In the genomic region with DNA sequence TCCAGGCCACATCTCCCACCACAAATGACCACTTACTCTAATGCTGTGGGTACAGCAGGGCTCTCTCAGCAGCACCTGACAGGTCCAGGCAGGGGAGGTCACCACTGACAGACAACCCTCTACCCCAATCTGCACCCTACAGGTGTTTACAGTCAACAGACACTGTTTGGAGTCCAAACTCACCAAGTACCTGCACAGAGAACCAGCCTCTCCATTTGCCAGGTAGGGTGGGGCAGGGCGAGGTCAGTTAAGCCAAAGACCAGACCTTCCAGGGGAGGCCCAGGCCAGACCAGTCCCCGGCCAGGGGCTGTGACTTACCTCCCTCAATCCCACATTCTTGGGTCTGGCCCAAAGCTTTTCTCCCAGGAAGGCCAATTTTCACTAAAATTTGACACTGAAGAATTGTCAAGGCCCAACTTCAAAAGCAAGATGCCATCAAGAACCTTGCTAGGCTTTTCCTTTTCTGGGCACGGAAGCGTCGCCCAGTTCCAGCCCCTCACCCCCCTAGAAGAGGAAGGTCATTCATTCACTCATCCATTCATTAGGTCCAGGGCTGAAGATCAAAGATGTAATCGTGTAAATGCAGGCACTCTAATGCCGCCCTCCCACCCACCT, we compare ENCODE assay signal across 8 mouse cellular contexts. TPM values are rescaled to one million over a fixed set of nuclear protein-coding genes. Genes with fewer than 3 reads are reported as not detected.
A peak's percentile ranks its signal among the peaks of the same experiment; 100 is the strongest.
DNase-seq lines count a peak whose midpoint lies in the region; ATAC-seq and TF ChIP-seq lines count a peak whose summit lies in the region.

No protein-coding gene starts in this region.

- no peak for ATAC-seq in G1E (ENCODE audit: extremely low read depth, insufficient number of reproducible peaks, low FRiP score, poor library complexity, severe bottlenecking)
- ATAC-seq in heart, postnatal 0 days (ENCODE audit: insufficient read depth, low read depth) = no peak
- no peak for ATAC-seq in liver, embryonic 16.5 days (ENCODE audit: low read depth)
- no peak for ATAC-seq in megakaryocyte-erythroid progenitor cell, adult 5-6 weeks (replicated peaks; ENCODE audit: low FRiP score, low TSS enrichment, poor library complexity, severe bottlenecking)

- H3K27ac ChIP-seq in heart, postnatal 0 days (ENCODE audit: low read depth) = peak overlapping the region; percentile 96; the same call in 1 of the 2 replicates
- H3K27ac ChIP-seq in liver, embryonic 16.5 days (ENCODE audit: low read length) = peak overlapping the region; percentile 96

- H3K27me3 ChIP-seq in G1E (ENCODE audit: insufficient read depth, low read length) = no peaks in the 10 kb centered on the region
- no peaks in the 10 kb centered on the region for H3K27me3 ChIP-seq in heart, postnatal 0 days (ENCODE audit: control insufficient read depth, insufficient read depth, low read length)
- no peaks in the 10 kb centered on the region for H3K27me3 ChIP-seq in liver, embryonic 16.5 days (ENCODE audit: control insufficient read depth, insufficient read depth, low read depth, low read length)

- peaks cover 37% of the 10 kb centered on the region for H3K36me3 ChIP-seq in G1E (replicated peaks)
- H3K36me3 ChIP-seq in heart, postnatal 0 days (replicated peaks; ENCODE audit: control insufficient read depth, insufficient read depth, low read length) = peaks cover 15% of the 10 kb centered on the region
- peaks cover 16% of the 10 kb centered on the region for H3K36me3 ChIP-seq in liver, embryonic 16.5 days (ENCODE audit: control insufficient read depth, insufficient read depth)

- peaks cover 68% of the 10 kb centered on the region for H3K4me1 ChIP-seq in G1E (ENCODE audit: insufficient read depth, low read depth, low read length)
- peaks cover 20% of the 10 kb centered on the region for H3K4me1 ChIP-seq in heart, postnatal 0 days (ENCODE audit: control insufficient read depth, insufficient read depth)
- peaks cover 35% of the 10 kb centered on the region for H3K4me1 ChIP-seq in liver, embryonic 16.5 days (ENCODE audit: control insufficient read depth, low read depth, low read length)

- WGBS in heart, postnatal 0 days = 51% methylated on average over 7 of the region's 7 CpGs
- WGBS in liver, embryonic 16.5 days (ENCODE audit: insufficient replicate concordance) = 36% methylated on average over 7 of the region's 7 CpGs

- intact Hi-C loops in heart, postnatal 25 days (cut with DNase I) = no loop called here

- H3K9me3 ChIP-seq in G1E (replicated peaks) = no peaks in the 10 kb centered on the region
- no peaks in the 10 kb centered on the region for H3K9me3 ChIP-seq in heart, postnatal 0 days (replicated peaks; ENCODE audit: control insufficient read depth, low read length)
- no peaks in the 10 kb centered on the region for H3K9me3 ChIP-seq in liver, embryonic 16.5 days (replicated peaks; ENCODE audit: control insufficient read depth, low read length)

- peak overlapping the region; percentile 82 for H3K4me3 ChIP-seq in G1E (ENCODE audit: low read depth, low read length)
- H3K4me3 ChIP-seq in heart, postnatal 0 days (ENCODE audit: low read depth, low read length) = peak overlapping the region; percentile 75
- peak overlapping the region; percentile 95 for H3K4me3 ChIP-seq in liver, embryonic 16.5 days (ENCODE audit: low read depth, low read length)

- H3K9ac ChIP-seq in heart, postnatal 0 days (replicated peaks; ENCODE audit: low read depth, low read length) = peak overlapping the region; percentile 86
- peak overlapping the region; percentile 95 for H3K9ac ChIP-seq in liver, embryonic 16.5 days (ENCODE audit: low read depth, low read length)

- peak overlapping the region; percentile 86 for H3K4me2 ChIP-seq in heart, postnatal 0 days (ENCODE audit: low read depth, low read length)
- H3K4me2 ChIP-seq in liver, embryonic 16.5 days (ENCODE audit: low read depth, low read length) = peak overlapping the region; percentile 76

- TF ChIP-seq EP300 in heart, postnatal 0 days (IDR thresholded peaks at IDR 0.05; ENCODE audit: low read depth) = no peak

- TF ChIP-seq CTCF in G1E (IDR thresholded peaks at IDR 0.05; ENCODE audit: low read depth, low read length) = no peak
- TF ChIP-seq CTCF in heart, postnatal 0 days (IDR thresholded peaks at IDR 0.05; ENCODE audit: low read depth) = no peak

- DNase-seq in heart, adult 11 months = peak; percentile 93
- no peak for DNase-seq in heart, postnatal 25 days (ENCODE audit: low spot score)
- no peak for DNase-seq in G1E (ENCODE audit: low spot score)
- no peak for DNase-seq in heart, postnatal 0 days (ENCODE audit: low spot score)
- DNase-seq in embryo, embryonic 10.5 days (ENCODE audit: low spot score) = no peak
- no peak for DNase-seq in thymus, postnatal 4 days

RNA-seq across cellular contexts. Expression of a gene that starts 1.5 kb away (rescaled TPM):
- total RNA-seq in heart, postnatal 25 days (2021) = 100 to 1,000 TPM; 225 to 246 TPM
- total RNA-seq in G1E (2014; fragmentation: Nextera tagmentation) (126 and 189 TPM in 2 replicates), G1E (2017) (61.1 and 65.5 TPM in 2 replicates)
- 209 and 285 TPM in 2 replicates for polyA plus RNA-seq in G1E (2012)
- total RNA-seq in heart, postnatal 0 days (2014; rRNA removed; ENCODE audit: low replicate concordance) = 238 and 355 TPM in 2 replicates
- polyA plus RNA-seq in heart, postnatal 0 days (2015; fragmentation: Nextera tagmentation; extraction: Ambion mirVana) = 552 and 570 TPM in 2 replicates
- polyA plus RNA-seq in liver, embryonic 16.5 days (2015; fragmentation: Nextera tagmentation; extraction: Ambion mirVana) = 352 and 382 TPM in 2 replicates
- total RNA-seq in megakaryocyte-erythroid progenitor cell, adult 5-6 weeks (2014; fragmentation: Nextera tagmentation) = 222 and 224 TPM in 2 replicates
- total RNA-seq in megakaryocyte-erythroid progenitor cell, adult 5-6 weeks (2017) = 72.2 and 95.8 TPM in 2 replicates

RNA-seq across cellular contexts. Expression of a gene that starts 4.4 kb away (rescaled TPM):
- 1 to 10 TPM; 9.1 to 9.6 TPM for total RNA-seq in heart, postnatal 25 days (2021)
- total RNA-seq in G1E (2014; fragmentation: Nextera tagmentation) (7.2 and 18.7 TPM in 2 replicates), G1E (2017) (60.2 and 66.4 TPM in 2 replicates)
- polyA plus RNA-seq in G1E (2012) = 44.1 and 45.3 TPM in 2 replicates
- total RNA-seq in heart, postnatal 0 days (2014; rRNA removed; ENCODE audit: low replicate concordance) = 33.7 and 34.4 TPM in 2 replicates
- polyA plus RNA-seq in heart, postnatal 0 days (2015; fragmentation: Nextera tagmentation; extraction: Ambion mirVana) = 24.4 and 28.0 TPM in 2 replicates
- 20.7 and 25.0 TPM in 2 replicates for polyA plus RNA-seq in liver, embryonic 16.5 days (2015; fragmentation: Nextera tagmentation; extraction: Ambion mirVana)
- total RNA-seq in megakaryocyte-erythroid progenitor cell, adult 5-6 weeks (2014; fragmentation: Nextera tagmentation) = 50.8 and 51.8 TPM in 2 replicates
- total RNA-seq in megakaryocyte-erythroid progenitor cell, adult 5-6 weeks (2017) = 13.1 and 19.8 TPM in 2 replicates

RNA-seq across cellular contexts. Expression of a gene that starts 17.3 kb away (rescaled TPM):
- total RNA-seq in heart, postnatal 25 days (2021) = 10 to 100 TPM; 45.0 to 46.1 TPM
- total RNA-seq in G1E (2014; fragmentation: Nextera tagmentation) (58.6 and 58.8 TPM in 2 replicates), G1E (2017) (48.3 and 63.3 TPM in 2 replicates)
- 27.0 and 47.8 TPM in 2 replicates for polyA plus RNA-seq in G1E (2012)
- total RNA-seq in heart, postnatal 0 days (2014; rRNA removed; ENCODE audit: low replicate concordance) = 36.6 and 43.2 TPM in 2 replicates
- 31.7 and 35.4 TPM in 2 replicates for polyA plus RNA-seq in heart, postnatal 0 days (2015; fragmentation: Nextera tagmentation; extraction: Ambion mirVana)
- polyA plus RNA-seq in liver, embryonic 16.5 days (2015; fragmentation: Nextera tagmentation; extraction: Ambion mirVana) = 24.3 and 24.4 TPM in 2 replicates
- 47.0 and 48.0 TPM in 2 replicates for total RNA-seq in megakaryocyte-erythroid progenitor cell, adult 5-6 weeks (2014; fragmentation: Nextera tagmentation)
- 34.4 and 37.7 TPM in 2 replicates for total RNA-seq in megakaryocyte-erythroid progenitor cell, adult 5-6 weeks (2017)

RNA-seq across cellular contexts. Expression of a gene that starts 37.4 kb away (rescaled TPM):
- total RNA-seq in heart, postnatal 25 days (2021) = 1 to 10 TPM; 8.3 to 9.4 TPM
- total RNA-seq in G1E (2014; fragmentation: Nextera tagmentation) (94.0 and 120 TPM in 2 replicates), G1E (2017) (57.9 and 59.1 TPM in 2 replicates)
- 14.6 and 23.4 TPM in 2 replicates for polyA plus RNA-seq in G1E (2012)
- total RNA-seq in heart, postnatal 0 days (2014; rRNA removed; ENCODE audit: low replicate concordance) = 9.1 and 19.3 TPM in 2 replicates
- polyA plus RNA-seq in heart, postnatal 0 days (2015; fragmentation: Nextera tagmentation; extraction: Ambion mirVana) = 2.8 and 2.9 TPM in 2 replicates
- 7.0 and 7.4 TPM in 2 replicates for polyA plus RNA-seq in liver, embryonic 16.5 days (2015; fragmentation: Nextera tagmentation; extraction: Ambion mirVana)
- 32.2 and 45.2 TPM in 2 replicates for total RNA-seq in megakaryocyte-erythroid progenitor cell, adult 5-6 weeks (2014; fragmentation: Nextera tagmentation)
- total RNA-seq in megakaryocyte-erythroid progenitor cell, adult 5-6 weeks (2017) = 6.0 and 6.6 TPM in 2 replicates

RNA-seq across cellular contexts. Expression of a gene that starts 41.3 kb away (rescaled TPM):
- total RNA-seq in heart, postnatal 25 days (2021) = under 1 TPM; 0.64 to 0.73 TPM
- total RNA-seq in G1E (2014; fragmentation: Nextera tagmentation) (3.8 and 3.9 TPM in 2 replicates), G1E (2017) (1.5 and 2.1 TPM in 2 replicates)
- 1.6 and 1.8 TPM in 2 replicates for polyA plus RNA-seq in G1E (2012)
- 5.1 and 7.3 TPM in 2 replicates for total RNA-seq in heart, postnatal 0 days (2014; rRNA removed; ENCODE audit: low replicate concordance)
- polyA plus RNA-seq in heart, postnatal 0 days (2015; fragmentation: Nextera tagmentation; extraction: Ambion mirVana) = 0.59 and 0.74 TPM in 2 replicates
- 0.65 and 0.78 TPM in 2 replicates for polyA plus RNA-seq in liver, embryonic 16.5 days (2015; fragmentation: Nextera tagmentation; extraction: Ambion mirVana)
- total RNA-seq in megakaryocyte-erythroid progenitor cell, adult 5-6 weeks (2014; fragmentation: Nextera tagmentation) = 0.92 TPM in 2 replicates
- 0.19 and 0.38 TPM in 2 replicates for total RNA-seq in megakaryocyte-erythroid progenitor cell, adult 5-6 weeks (2017)
